ENCODE assay signal across 1 mouse cellular context in the genomic region with DNA sequence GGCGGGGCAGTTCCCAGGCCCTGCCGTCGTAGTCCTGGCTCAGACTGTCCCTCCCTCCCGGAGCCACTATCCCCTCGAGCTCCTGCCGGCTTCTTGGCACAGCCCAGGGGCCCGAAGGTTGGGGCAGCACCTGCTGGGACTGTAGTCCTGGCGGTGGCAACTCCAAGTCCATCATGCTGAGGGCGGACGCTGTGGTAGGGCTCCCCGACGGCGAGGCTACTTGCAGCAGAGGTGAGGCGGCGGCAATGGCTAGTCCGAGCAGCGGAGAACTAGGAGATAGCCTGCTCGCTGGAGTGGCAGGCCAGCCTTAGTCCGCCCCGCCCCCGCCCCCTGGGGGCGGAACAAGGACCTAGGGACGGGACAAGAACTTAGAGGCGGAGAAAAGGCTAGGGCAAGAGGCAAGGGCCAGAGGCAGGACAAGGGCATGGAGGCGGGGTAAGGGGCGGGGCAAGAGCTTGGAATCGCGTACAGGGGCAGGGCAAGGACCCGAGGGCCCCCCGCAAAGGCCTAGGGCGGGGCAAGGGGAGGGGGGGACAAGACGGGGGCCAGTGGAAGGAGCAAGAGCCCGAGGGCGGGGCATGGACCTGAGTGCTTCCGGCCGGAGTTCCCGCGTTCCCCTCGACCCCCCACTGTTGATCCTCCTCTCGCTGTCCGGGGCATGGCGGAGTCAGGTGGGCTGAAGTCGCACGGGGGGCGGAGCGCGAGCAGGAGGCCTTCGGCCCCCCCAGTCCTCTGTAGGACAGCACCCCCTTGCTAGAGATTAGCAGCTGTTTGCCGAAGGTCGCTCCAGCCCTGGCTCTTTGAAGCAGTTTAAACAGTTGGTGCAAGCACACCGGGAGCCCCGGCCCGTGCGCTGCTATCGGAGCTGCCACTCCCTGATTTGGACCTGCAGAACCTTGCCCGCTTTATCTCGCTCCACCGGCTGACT.
TF ChIP-seq lines count a peak whose summit lies in the region.

Gene Nfe2l2, minus strand, starts transcription at position 408 of the 928 bp plus-strand sequence.

TF ChIP-seq in myocyte, 11 proteins besides CTCF, POLR2A, EP300 and RAD21 (continued from another document):
- no peak for TF ChIP-seq REST (IDR thresholded peaks at IDR 0.05; ENCODE audit: insufficient read depth, insufficient read length)
- no peak for TF ChIP-seq MAX (IDR thresholded peaks at IDR 0.05; ENCODE audit: low read depth)
- peak; percentile 98 for TF ChIP-seq POLR2AphosphoS2 (IDR thresholded peaks at IDR 0.05; ENCODE audit: insufficient read length, low read depth)
